Mouse (Mus musculus) forebrain, embryonic 11.5 days (tissue): ENCODE results near the gene Sdk1. TPM values are rescaled to one million over a fixed set of nuclear protein-coding genes. Genes with fewer than 3 reads are reported as not detected.

Source experiments
- ATAC-seq: fragments of 200-750 bp; cut with Nextera tagmentation; replicated peaks from 2 replicates; pipeline ENCODE4 v1.8.0; 2017; ENCODE audit warnings: moderate TSS enrichment; ENCODE audit not compliant: low FRiP score
- DNase-seq: peaks from one replicate; pipeline ENCODE4 v3.0.0-alpha.2; 2017; ENCODE audit warnings: low spot score
- H3K27ac ChIP-seq: fragments of 300-500 bp; sonication (generic); 2 replicates; pipeline ENCODE4 v1.5.1; 2014; ENCODE audit warnings: low read depth, low read length
- H3K27me3 ChIP-seq: fragments of 300-500 bp; sonication (generic); 2 replicates; pipeline ENCODE4 v1.6.1; 2014; ENCODE audit warnings: mild to moderate bottlenecking, low read length, mixed read lengths; ENCODE audit not compliant: control insufficient read depth, insufficient read depth
- H3K36me3 ChIP-seq: fragments of 300-500 bp; sonication (generic); 2 replicates; pipeline ENCODE4 v1.6.1; 2014; ENCODE audit warnings: mild to moderate bottlenecking, low read length, moderate library complexity, mixed read lengths; ENCODE audit not compliant: control insufficient read depth, insufficient read depth
- H3K4me1 ChIP-seq: fragments of 300-500 bp; sonication (generic); replicated peaks from 2 replicates; pipeline ENCODE4 v1.6.1; 2014; ENCODE audit warnings: low read length, mixed read lengths; ENCODE audit not compliant: control insufficient read depth, insufficient read depth
- H3K4me2 ChIP-seq: fragments of 300-500 bp; sonication (generic); 2 replicates; pipeline ENCODE4 v1.6.1; 2014; ENCODE audit warnings: low read depth, mild to moderate bottlenecking, low read length, moderate library complexity, mixed read lengths; ENCODE audit not compliant: severe bottlenecking
- H3K4me3 ChIP-seq: fragments of 300-500 bp; sonication (generic); 2 replicates; pipeline ENCODE4 v1.5.1; 2014; ENCODE audit warnings: low read depth, low read length
- H3K9ac ChIP-seq: fragments of 300-500 bp; sonication (generic); 2 replicates; pipeline ENCODE4 v1.6.1; 2014; ENCODE audit warnings: low read length
- H3K9me3 ChIP-seq: fragments of 300-500 bp; sonication (generic); 2 replicates; pipeline ENCODE4 v1.6.1; 2016; ENCODE audit warnings: low read length, mixed read lengths; ENCODE audit not compliant: control insufficient read depth
- WGBS: fragments of 180-500 bp; shearing (Covaris S2); extraction: QIAGEN DNeasy Blood & Tissue Kit; methylation state at CpG from one replicate; pipeline ENCODE4 v1.1.7; 2014; 5-methylcytosine and 5-hydroxymethylcytosine counted together
- polyA plus RNA-seq: library from polyadenylated mRNA; unstranded; fragments of >200 nt; fragmentation: Nextera tagmentation; extraction: Ambion mirVana; gene quantifications from 2 replicates; pipeline ENCODE4 v1.2.1, GENCODE M21; 2014

Gene Sdk1
- polyA plus RNA-seq, 1 experiment from 2014 or later: 0.64 TPM

GRCm38 (mm10) chr5:141847686-141848085 lies 606.4 kb downstream of the Sdk1 start:
- no peaks in the 10 kb centered on the region for H3K27me3 ChIP-seq
- WGBS: 94% methylated on average over 4 of the region's 4 CpGs
- H3K4me2 ChIP-seq: no peak overlapping the region

GRCm38 (mm10) chr5:141852175-141852574 lies 610.9 kb downstream of the Sdk1 start:
- H3K27ac ChIP-seq: no peak overlapping the region
- H3K9me3 ChIP-seq: no peaks in the 10 kb centered on the region
- no peaks in the 10 kb centered on the region for H3K36me3 ChIP-seq
- H3K4me3 ChIP-seq: no peak overlapping the region
- no peak overlapping the region for H3K4me2 ChIP-seq
- H3K4me1 ChIP-seq: 0 out of 2 replicates have a peak, but pooled peaks cover 2% of the 10 kb centered on the region
- H3K27me3 ChIP-seq: no peaks in the 10 kb centered on the region
- DNase-seq (no peak), ATAC-seq (no peak)
- 55% methylated on average over 8 of the region's 8 CpGs for WGBS
- no peak overlapping the region for H3K9ac ChIP-seq

More at GRCm38 (mm10) chr5:141847686-141848085, 606.4 kb downstream of the Sdk1 start:
- Histone ChIP-seq H3K36me3 (no peaks in the 10 kb centered on the region), H3K4me1 (0 out of 2 replicates have a peak, but pooled peaks cover 2% of the 10 kb centered on the region), H3K9ac (no peak overlapping the region), H3K27ac (no peak overlapping the region), H3K4me3 (no peak overlapping the region), H3K9me3 (no peaks in the 10 kb centered on the region)
- ATAC-seq (no peak), DNase-seq (no peak)

- H3K27ac ChIP-seq: no peak overlapping the region
- H3K36me3 ChIP-seq: no peaks in the 10 kb centered on the region
- no peak overlapping the region for H3K9ac ChIP-seq
- H3K4me2 ChIP-seq: no peak overlapping the region
- no peaks in the 10 kb centered on the region for H3K9me3 ChIP-seq
- ATAC-seq (no peak), DNase-seq (no peak)
- no peaks in the 10 kb centered on the region for H3K27me3 ChIP-seq
- H3K4me1 ChIP-seq: 0 out of 2 replicates have a peak, but pooled peaks cover 5% of the 10 kb centered on the region
- 93% methylated on average over 2 of the region's 2 CpGs for WGBS
- no peak overlapping the region for H3K4me3 ChIP-seq
These were observed 615.2 kb downstream of the Sdk1 start for GRCm38 (mm10) chr5:141856447-141856846.

GRCm38 (mm10) chr5:141857781-141858180 lies 616.5 kb downstream of the Sdk1 start:
- DNase-seq: no peak
- WGBS: 92% methylated on average over 1 of the region's 1 CpGs
- Histone ChIP-seq H3K36me3 (no peaks in the 10 kb centered on the region), H3K9me3 (no peaks in the 10 kb centered on the region), H3K27ac (no peak overlapping the region), H3K4me1 (0 out of 2 replicates have a peak, but pooled peaks cover 3% of the 10 kb centered on the region), H3K27me3 (no peaks in the 10 kb centered on the region), H3K4me3 (no peak overlapping the region), H3K9ac (no peak overlapping the region), H3K4me2 (no peak overlapping the region)
- ATAC-seq: no peak

GRCm38 (mm10) chr5:141858406-141859160 lies 617.3 kb downstream of the Sdk1 start:
- Histone ChIP-seq H3K9me3 (no peaks in the 10 kb centered on the region), H3K4me1 (0 out of 2 replicates have a peak, but pooled peaks cover 3% of the 10 kb centered on the region), H3K4me2 (no peak overlapping the region), H3K36me3 (no peaks in the 10 kb centered on the region), H3K27ac (peak overlapping the region; percentile 37; the same call in 1 of the 2 replicates), H3K9ac (no peak overlapping the region), H3K27me3 (no peaks in the 10 kb centered on the region), H3K4me3 (no peak overlapping the region)
- DNase-seq (no peak), ATAC-seq (no peak)
- WGBS: 19% methylated on average over 8 of the region's 8 CpGs

GRCm38 (mm10) chr5:141866042-141866441 lies 624.8 kb downstream of the Sdk1 start:
- Histone ChIP-seq H3K9me3 (no peaks in the 10 kb centered on the region), H3K4me1 (no peaks in the 10 kb centered on the region), H3K36me3 (no peaks in the 10 kb centered on the region), H3K9ac (no peak overlapping the region), H3K27me3 (no peaks in the 10 kb centered on the region), H3K27ac (no peak overlapping the region), H3K4me3 (no peak overlapping the region), H3K4me2 (no peak overlapping the region)
- DNase-seq (no peak), ATAC-seq (no peak)
- 81% methylated on average over 3 of the region's 3 CpGs for WGBS

- Histone ChIP-seq H3K27ac (no peak overlapping the region), H3K27me3 (no peaks in the 10 kb centered on the region), H3K4me2 (no peak overlapping the region), H3K36me3 (no peaks in the 10 kb centered on the region), H3K4me1 (no peaks in the 10 kb centered on the region), H3K9ac (no peak overlapping the region), H3K9me3 (no peaks in the 10 kb centered on the region), H3K4me3 (no peak overlapping the region)
- WGBS: 94% methylated on average over 11 of the region's 11 CpGs
- no peak for DNase-seq
- ATAC-seq: no peak
These were observed 632.5 kb downstream of the Sdk1 start for GRCm38 (mm10) chr5:141873751-141874150.

- no peak overlapping the region for H3K9ac ChIP-seq
- H3K9me3 ChIP-seq: no peaks in the 10 kb centered on the region
- no peak overlapping the region for H3K27ac ChIP-seq
- no peak overlapping the region for H3K4me3 ChIP-seq
- 66% methylated on average over 5 of the region's 5 CpGs for WGBS
- ATAC-seq (no peak), DNase-seq (no peak)
- H3K4me1 ChIP-seq: no peaks in the 10 kb centered on the region
- H3K27me3 ChIP-seq: no peaks in the 10 kb centered on the region
- no peaks in the 10 kb centered on the region for H3K36me3 ChIP-seq
- no peak overlapping the region for H3K4me2 ChIP-seq
These were observed 639.4 kb downstream of the Sdk1 start for GRCm38 (mm10) chr5:141880661-141881060.
